Mouse (Mus musculus) spleen, embryonic (tissue): ENCODE results near the gene Rnf145.

Experiments
- CTCF ChIA-PET: fragments of 350-600 bp; sonication (Branson Sonifier 250); formaldehyde crosslinking; loops from one replicate; lab custom pipeline; 2022; lab: Charles Lee

Gene Rnf145

DNA sequence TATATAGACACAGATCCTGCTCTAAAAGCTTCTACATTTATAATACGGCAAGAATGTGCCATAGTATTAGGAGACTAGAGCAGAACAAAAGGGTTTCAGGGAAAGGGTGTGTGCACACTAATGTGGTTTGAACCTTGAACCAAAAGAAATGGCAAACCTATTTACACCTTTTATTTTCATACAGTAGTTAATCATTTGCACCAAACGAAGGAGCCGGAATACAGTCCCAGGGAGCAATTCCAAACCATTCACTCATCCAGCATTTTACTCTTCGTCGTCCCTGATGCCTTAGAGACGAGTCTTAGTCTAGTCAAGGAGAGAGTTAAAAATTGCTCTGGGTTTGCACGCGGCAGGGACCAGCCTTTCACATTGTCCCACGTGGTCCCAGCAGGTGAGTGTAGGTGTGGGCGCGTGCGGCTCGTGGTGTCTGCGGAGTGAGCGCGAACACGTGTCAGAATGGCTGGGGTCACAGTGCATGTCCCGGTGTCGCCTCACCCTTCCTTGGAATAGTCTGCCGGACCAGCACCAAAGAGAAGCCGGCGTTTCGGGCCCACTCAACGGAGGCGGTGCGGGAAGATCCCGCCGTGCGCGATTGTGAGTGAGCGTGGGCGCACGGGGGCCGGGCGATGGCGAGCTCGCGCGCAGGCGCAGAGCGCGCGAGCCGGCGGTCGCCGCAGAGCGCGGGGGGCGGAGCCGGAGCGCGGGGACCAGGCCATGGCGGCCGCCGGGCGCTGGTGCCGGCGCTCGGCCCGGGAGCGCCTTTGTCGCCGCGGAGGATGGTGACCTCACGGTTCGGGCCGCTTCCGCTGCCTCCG lies at the start of gene Rnf145:
Rnf145 (plus strand) TSS at position 684 of the 815 bp plus-strand sequence.
- CTCF ChIA-PET, result interaction anchor here (1.0 kb wide), 1 partner anchor 48 kb away, joined by 3 read pairs; the partner anchor contains the start of gene Ublcp1

DNA sequence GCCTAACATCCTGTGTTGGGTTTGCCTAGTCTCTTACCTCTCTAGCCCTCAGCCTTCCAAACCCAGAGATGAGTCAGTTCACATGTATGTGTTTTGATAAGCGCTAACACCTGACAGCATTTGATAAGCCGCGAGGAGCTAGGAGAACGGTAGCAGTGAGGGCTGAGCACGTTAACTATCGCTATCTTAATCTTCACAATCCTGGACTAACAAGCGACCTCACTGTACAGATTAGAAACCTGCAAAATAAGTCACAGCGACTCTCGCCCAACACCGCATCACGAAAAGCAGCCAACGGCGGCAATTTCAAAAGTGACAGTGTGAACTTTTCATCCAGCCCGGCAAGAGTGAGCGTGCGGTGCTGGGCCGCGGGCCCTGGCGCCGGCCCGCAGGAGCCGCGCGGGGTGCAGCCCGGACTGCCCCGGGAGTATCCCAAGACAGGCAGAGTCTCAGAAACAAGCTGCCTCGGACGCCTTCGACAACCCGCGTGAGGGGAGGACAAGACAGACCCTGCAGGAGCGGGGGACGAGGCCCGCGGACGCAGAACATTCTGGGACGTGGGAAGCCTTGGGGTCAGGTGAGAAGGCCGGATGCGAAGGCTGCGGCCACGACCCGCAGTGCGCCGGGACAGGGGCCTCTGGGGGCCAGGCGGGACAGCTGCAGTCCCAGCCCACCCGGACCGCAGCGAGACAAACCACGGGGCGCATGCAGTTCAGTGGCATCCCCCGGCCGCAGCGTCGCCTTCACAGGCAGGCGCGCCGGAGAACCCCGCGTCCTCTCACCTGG lies 48.9 kb upstream of the Rnf145 start:
- CTCF ChIA-PET, result interaction anchor here (0.5 to 1.0 kb wide), 3 partner anchors 48 to 103 kb away, joined by 3 to 8 read pairs (median 5); no protein-coding TSS in a partner anchor

DNA sequence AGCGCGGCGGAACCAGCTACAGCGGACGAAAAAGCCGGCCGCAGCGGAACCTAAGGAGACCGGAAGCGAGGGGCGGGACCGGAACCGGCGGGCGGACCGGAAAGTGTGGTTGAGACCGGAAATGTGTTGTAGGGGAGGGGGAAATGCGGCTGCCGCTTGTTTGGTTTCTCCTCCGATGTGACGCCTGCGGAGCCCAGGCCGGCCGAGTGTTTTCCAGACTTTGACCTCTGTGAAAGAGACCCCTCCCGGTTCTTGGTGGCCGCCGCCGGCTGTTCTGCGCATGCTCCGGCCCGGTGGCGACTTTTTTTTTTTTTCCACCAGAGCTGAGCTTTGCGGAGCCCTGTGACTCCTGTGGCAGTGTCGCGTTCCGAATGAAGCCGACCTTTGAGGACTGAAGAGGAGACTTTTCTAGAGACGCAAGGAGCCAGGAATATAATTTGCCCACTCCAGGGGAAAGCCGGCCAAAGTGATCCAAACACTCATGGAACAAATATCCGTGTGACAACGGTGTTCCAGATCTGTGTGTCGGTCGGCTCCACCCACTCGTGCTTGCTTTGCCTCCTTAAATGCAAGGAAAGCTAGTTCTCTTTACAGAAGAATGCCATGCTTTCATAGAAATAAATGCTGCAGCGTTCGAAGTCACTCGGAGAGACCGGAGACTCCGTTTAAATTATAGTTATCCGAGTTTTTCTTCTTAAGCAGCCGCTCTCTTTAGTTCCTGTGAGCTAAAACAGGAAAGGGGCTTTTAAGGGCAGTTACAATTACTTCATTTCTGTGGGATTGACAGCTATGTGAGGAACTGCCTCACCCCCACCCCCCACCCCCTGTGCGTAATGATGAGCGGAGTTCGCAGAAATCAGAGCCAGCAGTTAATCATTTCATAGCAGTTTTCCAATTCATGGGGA lies 48.1 kb upstream of the Rnf145 start, which contains the start of gene Ublcp1:
Ublcp1 (minus strand) TSS at position 67 of the 905 bp plus-strand sequence.
- CTCF ChIA-PET, result interaction anchor here (0.5 to 1.0 kb wide), 4 partner anchors 47 to 104 kb away, joined by 3 to 8 read pairs (median 4); no protein-coding TSS in a partner anchor

DNA sequence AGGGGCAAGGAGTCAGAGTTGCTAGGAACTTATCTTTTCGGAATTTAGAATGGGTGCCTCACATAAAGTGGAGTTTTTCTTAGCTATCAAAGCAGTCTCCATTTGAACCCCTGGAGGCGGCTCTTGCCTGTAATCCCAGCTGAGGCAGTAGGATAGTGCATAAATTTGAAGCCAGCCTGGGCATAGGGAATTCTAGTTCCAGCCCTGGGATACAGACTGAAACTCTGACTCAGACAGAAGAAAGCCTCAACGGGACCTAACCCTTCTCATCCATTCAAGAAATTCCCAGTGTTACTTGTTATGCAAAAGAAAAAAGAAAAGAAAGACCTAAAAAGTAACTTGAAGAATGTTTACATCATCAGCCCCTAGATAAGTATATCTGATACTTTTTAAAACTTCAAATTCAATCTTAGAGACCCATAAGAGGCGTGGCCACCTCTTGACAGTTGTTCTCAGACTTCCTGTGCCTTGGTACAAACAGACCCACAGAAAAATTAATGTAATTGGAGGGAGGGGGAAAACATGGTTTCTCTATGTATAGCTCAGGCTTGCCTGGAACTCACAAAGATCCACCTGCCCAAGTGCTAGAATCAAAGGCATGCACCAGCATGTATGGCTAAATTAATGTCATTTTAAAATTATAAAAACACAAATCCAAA lies 47.3 kb upstream of the Rnf145 start:
- CTCF ChIA-PET, result interaction anchor here (0.6 kb wide), 1 partner anchor 267 kb away, joined by 7 read pairs; no protein-coding TSS in a partner anchor

DNA sequence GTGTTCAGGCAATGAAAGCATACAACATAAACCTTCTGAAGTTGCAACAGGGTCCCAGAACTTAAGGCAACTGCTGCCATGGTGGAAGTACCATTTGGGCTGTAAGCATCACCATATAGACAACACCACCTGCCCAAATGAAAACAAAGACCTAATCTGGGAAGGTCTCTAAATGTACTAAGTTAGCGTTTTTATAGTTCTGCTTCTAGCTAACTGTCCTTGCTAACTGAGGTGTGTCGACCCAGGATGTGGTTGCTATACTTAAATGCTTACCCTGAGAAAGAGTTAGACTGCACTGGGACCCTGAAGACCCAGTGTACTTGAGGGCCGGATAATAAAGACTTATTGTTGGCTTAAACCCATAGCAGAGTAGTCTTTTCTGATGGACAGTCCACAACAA lies 43.3 kb upstream of the Rnf145 start:
- CTCF ChIA-PET, result no interaction called here

DNA sequence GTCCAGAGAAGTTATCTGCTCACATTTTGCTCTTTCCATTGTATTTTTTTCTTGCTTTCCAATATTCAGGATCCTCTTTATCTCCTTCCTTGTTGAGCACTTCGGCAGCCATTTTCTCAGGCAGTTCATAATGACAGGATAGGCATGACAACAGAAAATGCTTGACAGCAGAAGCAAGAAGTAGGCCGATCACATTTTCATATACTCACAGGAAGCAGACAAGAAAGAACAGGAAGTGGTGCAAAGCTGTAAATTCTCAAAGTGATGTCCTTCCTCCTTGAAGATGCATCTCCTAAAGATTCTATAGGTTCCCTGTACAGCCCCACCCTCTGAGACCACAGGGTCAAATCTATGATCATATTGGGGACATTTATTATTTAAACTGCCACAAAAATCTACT lies 42.3 kb upstream of the Rnf145 start:
- CTCF ChIA-PET, result no interaction called here

DNA sequence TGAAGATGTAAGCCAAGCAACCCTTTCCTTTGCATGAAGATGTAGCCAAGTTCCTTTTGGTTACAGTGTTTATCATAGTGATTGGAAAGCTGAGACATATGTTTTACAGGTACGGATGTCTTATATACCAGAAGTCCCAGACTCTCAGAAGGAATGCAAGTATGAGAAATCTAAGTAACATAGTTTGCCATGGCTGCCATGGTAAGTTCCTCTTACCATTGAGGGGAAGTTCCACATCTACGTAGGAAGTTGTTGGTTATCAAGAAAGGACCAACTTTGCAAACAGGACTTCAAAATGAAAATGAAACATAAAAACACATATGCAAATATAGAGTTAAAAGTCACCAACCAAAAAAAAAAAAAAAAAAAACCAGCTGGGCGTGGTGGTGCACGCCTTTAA lies 40.4 kb upstream of the Rnf145 start:
- CTCF ChIA-PET, result interaction anchor here (0.6 kb wide), 1 partner anchor 16 kb away, joined by 3 read pairs; no protein-coding TSS in a partner anchor

DNA sequence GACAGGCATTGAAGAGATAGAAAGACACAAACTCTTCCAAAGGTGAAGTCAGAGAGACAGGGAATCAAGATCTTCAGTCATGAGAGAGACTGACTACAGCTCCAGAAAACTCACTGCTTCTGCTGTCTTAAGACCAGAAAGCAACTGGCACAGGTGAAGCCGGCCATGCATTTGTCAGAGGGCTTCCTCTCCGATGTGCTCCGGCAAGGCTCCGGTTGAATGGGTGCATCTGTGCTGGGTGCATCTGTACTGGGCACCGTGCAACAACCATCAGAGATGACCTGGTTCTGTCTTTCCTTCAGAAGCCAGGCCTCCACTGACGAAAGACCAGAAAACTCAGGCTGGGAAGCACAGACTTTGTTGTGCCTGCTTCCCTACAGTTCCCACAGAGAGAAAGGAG lies 38.5 kb upstream of the Rnf145 start:
- CTCF ChIA-PET, result interaction anchor here (0.6 kb wide), 1 partner anchor 36 kb away, joined by 4 read pairs; no protein-coding TSS in a partner anchor

DNA sequence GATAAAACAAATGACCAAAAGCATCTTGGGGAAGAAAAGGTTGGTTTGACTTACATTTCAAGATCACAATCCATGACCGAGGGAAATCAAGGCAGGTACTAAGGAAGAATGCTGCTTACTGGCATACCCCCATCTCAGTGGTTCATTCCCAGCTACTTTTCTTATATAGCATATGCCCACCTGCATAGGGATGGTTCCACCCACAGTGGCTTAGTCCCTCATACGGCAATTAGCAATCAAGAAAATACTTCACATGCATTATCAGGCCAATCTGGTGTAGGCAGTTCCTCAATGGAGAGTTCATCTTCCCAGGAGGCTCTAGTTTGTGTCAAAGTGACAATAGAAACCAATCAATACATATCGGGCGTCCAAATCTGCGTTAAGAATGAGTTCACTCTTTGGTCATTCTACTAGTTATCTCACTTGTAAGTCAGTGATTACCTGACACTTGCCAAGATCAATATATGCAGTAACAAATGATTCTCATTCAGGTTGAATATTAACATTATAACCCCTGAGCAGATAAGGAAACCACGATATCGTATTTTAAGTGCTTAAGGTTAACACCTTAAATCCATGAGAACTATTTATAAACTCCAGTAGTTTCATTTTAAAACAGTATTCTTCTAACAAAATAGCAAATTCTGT lies 33.6 kb upstream of the Rnf145 start:
- CTCF ChIA-PET, result no interaction called here

DNA sequence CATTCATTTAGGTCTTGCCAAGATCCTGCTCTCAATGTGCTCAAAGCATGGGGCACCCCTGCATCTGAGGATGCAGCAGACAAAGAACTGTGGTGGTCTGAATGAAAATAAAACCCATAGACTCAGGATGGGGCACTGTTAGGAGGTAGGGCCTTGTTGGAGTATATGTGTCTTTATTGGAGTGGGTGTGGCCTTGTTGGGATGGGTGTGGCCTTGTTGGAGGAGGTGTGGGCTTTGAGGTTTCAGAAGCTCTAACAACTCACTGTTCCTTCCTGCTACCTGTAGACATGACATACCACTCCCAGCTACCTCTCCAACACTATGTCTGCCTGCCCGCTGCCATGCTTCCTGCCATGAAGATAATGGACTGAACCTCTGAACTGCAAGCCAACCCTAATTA lies 29.6 kb upstream of the Rnf145 start:
- CTCF ChIA-PET, result no interaction called here

DNA sequence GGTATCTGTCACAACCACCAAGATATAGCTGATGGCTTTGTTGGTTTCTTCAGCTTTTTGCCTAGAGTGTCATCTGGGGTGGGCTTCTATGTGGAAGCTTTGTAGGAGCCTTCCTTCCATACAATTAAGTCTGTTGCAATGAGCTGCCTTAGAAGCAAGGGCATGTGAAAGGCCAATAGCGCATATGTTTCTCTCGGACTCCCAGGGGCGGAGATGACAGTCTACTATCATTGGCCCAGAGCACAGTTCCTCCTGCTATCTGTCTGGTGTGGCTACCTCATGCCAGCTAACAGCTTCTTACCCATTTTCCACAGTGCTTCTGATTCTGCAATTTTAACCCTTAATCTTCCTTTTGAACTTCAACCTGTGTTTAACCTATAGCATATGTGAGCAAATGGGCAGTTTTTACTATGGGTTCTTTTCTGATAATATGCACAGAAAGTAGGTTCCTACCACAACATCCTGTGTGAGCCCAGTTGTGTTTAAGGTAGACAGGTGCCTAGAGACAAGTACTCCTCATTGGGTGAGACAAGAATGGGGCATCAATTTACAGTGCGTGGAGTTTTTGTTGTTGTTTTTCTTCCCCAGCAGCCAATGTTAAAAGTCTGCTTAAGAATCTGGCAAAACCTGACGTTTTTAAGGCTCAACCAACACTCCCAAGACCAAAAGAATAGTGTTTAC lies 24.0 kb upstream of the Rnf145 start:
- CTCF ChIA-PET, result interaction anchor here (0.6 kb wide), 2 partner anchors 14 to 1363 kb away, joined by 3 read pairs; no protein-coding TSS in a partner anchor

DNA sequence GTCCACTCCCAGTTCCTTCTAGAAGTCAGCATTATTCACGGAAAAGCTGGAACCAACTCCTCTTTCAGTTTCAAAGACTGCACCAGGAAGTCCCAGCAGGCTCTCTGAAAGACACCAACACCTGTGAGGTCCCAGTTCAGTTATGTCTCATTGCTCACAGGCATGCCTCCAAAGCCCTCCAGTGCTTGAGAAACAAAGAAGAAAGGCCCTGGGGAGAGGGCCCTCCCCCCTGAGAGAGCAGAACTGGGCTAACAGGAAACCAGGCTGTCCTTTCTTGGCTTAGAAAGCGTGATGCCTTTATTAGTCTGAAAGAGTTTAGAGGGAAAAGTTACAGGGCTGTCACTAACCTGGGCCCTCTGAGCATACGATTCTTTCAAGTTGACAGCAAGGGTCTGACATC lies 22.5 kb upstream of the Rnf145 start:
- CTCF ChIA-PET, result no interaction called here

DNA sequence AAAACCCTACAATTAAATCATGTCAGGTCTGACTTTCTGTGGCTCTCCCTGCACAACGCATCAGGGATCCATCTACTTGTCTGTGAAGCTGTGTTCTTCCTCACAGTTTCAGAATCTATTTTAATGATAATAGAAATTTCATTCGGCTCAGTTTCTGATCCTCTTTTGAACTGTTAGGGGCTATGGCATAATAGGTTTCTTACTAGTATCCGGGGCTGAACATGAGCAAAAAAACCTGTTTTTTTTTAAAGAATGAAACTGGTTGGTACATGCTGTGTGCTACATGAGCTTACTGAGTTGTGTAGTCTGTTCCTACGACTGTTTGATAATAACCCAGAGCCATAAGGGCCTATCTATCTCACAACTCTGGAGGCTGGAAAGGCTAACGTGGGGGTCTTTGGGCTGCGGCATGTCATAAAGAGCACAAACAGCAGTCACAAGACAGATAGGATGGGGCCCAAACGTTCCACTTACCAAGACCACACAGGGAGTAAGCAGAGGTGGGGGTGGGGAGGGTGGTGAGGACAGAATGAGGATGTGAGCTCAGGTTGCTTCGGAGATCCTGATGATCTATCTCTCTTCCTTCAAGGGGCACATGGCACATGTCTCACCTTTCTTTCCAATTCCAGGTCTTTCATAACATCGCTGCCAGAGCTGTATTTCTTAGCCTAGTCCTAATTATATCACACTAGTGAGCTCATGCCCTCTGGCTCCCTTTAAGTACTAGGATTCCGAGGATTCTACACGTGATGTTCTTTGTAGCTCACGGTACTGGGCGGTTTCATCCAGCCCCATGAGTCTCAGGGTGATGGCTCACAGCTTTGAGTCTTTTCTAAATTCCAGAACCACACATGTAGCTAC lies 20.1 kb upstream of the Rnf145 start:
- CTCF ChIA-PET, result no interaction called here

DNA sequence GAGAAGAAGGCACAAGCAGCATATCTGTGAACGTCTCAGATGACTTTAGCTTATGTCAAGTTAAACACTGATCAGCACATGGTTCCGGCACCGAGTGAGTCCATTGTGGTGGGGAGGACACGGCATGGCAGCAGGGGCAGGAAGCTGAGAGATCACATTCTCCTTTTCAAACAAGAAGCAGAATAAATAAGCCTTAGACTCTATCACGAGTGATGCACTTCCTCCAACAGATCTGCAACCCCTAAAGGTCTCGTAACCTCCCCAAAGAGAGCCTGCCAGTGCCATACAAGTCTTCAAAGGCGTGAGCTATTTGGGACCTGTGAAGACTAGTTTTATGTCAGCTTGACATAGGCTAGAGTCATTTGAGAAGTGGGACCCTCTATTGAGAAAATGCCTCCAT lies 17.8 kb upstream of the Rnf145 start:
- CTCF ChIA-PET, result interaction anchor here (0.6 kb wide), 2 partner anchors 44 to 77 kb away, joined by 3 read pairs; no protein-coding TSS in a partner anchor

DNA sequence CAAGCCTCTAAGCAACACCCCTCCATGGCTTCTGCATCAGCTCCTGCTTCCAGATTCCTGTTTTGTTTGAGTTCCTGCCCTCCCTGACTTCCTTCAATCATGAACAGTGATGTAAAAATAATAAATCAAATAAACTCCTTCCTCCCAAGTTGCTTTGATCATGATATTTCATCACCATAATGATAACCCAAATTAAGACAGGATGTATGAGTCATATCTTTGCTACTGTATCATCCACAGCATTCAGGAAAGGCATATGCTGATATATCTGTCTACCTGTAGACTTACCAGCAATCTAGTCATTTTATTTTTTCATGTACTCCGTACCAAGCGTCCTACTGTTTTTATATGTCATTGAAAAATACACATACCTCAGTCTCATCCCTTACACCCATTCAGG lies 17.3 kb upstream of the Rnf145 start:
- CTCF ChIA-PET, result interaction anchor here (0.6 kb wide), 2 partner anchors 45 to 77 kb away, joined by 3 read pairs; no protein-coding TSS in a partner anchor

DNA sequence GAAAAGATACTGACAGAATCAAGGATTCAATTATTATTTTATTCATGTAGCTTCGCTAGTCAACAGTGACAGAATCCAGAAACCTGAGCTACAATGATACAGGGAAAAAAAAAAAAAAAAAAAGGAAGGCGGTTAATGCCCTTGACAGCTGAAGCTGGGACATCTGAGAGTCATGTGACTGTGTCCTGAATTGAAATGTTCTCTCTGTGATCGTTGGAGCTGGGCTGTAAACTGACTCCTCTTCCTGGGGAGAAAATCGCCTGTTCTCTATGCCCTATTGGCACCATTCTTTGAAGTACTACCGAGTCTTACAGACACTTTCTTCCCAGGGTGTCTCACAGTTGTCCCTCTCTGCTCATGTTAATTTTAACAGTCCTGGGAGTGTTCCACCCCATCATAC lies 15.8 kb upstream of the Rnf145 start:
- CTCF ChIA-PET, result interaction anchor here (0.6 kb wide), 1 partner anchor 144 kb away, joined by 11 read pairs; no protein-coding TSS in a partner anchor

DNA sequence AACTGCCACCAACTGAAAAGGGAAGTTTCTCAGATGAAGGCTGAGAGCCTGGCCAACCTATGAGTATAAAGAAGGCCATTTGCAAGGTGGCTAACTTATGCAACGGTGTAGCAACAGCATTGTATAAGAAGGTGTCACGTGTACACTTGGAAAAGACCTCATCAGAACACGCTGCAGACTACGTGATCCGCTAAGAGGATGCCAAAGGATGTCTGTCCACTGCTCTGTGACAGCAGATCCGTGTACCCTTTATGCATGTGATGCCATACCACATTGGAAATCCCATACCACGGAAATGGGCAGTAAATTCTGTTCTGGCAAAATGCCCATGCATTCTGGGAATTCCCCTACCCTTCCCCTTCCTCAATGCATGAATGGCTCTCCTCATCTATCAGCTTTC lies 14.6 kb upstream of the Rnf145 start:
- CTCF ChIA-PET, result no interaction called here

DNA sequence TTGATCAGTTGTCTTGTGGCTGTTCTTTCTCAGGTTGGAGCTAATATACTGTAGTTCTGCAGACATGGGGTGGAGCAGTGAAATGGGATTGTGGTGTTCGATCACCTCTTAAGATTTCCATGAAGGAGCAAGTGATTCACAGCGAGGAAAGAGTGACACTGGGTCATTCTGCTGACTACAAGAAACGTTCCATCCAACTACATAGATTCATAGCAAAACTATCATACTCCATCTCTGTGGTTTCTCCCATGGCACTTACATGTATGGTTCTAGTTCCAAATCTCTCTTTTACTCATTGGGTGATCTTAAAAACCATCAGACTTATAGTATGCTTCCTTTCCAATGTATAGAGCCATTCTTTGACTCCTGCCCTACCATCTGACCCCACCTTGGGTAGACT lies 14.0 kb upstream of the Rnf145 start:
- CTCF ChIA-PET, result no interaction called here
